Mouse (Mus musculus): ENCODE data around the gene Ephb2.

The Ephb2 gene

GRCm38 (mm10) chr4:136732536-136733121, 103.2 kb downstream of the Ephb2 start:
- DNase-seq (ENCODE audit: low read depth, low spot score) = no peak

GRCm38 (mm10) chr4:136731761-136732160, 104.0 kb downstream of the Ephb2 start:
- no peak for DNase-seq (ENCODE audit: low read depth, low spot score)

GRCm38 (mm10) chr4:136731008-136731609, 104.7 kb downstream of the Ephb2 start:
- no peak for DNase-seq (ENCODE audit: low read depth, low spot score)

DNA sequence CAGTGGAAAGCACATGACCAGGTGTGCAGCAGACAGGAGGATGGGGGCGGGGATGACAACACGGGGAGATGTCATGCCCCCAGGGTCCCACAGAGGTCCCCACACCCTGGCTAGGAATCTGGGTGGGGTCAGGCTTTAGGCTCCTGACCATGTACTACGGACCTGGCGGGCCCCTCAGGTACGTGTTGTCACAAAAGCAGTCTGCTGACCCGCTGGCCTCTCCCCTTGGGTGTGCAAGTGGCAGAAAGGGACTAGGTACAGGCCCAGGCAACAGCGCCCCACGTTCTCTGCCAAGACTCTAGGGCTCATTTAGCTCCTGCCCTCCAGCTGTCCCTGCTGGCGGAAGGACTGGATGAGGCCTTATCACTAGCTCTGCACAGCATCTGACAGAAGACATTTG, 105.3 kb downstream of the Ephb2 start:
- no peak for DNase-seq (ENCODE audit: low read depth, low spot score)

DNA sequence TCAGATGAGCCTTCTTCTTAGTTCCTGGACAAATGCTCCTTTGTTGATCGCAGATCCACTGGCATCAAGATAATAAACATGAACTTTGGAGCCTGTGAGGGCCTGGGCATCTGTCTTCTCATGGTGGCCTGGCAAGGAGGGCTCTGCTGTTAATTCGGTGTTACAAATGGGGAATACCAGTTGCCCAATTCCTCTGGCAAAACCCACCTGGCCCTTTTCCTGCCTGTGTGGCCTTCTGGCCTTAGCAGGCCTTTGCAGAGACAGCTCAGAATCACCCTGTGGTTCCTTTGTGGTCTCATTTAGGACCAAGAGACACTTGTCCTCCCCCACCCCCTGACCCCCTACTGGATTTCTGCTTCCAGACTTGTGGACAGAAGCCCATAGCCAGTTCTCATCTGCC, 106.2 kb downstream of the Ephb2 start:
- no peak for DNase-seq (ENCODE audit: low read depth, low spot score)

GRCm38 (mm10) chr4:136726941-136727340, 108.8 kb downstream of the Ephb2 start:
- DNase-seq (ENCODE audit: low read depth, low spot score) = peak; percentile 41

- peak; percentile 10 for DNase-seq (ENCODE audit: low read depth, low spot score)
Measured at GRCm38 (mm10) chr4:136724731-136725130, 111.1 kb downstream of the Ephb2 start.

- DNase-seq (ENCODE audit: low read depth, low spot score) = no peak
Measured at GRCm38 (mm10) chr4:136722361-136723082, 113.3 kb downstream of the Ephb2 start.

- DNase-seq (ENCODE audit: low read depth, low spot score) = no peak
Measured at GRCm38 (mm10) chr4:136721937-136722336, 113.9 kb downstream of the Ephb2 start.

DNA sequence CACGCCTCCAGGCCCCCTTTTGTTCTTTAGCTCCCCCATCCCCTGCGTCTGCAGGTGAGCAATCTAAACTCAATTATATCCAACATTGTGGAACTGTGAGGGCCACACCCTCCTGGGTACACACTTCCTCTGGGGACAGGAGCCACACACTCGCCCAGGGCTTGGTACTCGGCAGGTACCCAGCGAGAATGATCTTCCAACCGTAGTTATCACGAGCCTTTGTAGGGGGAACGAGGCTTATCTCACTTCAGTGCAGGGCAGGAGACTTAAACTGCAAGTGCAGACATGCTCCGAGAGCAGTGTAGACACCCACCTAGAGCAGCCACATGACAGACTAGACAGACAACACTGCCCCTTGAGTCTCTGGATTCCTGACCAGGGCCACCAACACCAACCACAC, 115.8 kb downstream of the Ephb2 start:
- DNase-seq (ENCODE audit: low read depth, low spot score) = no peak

DNA sequence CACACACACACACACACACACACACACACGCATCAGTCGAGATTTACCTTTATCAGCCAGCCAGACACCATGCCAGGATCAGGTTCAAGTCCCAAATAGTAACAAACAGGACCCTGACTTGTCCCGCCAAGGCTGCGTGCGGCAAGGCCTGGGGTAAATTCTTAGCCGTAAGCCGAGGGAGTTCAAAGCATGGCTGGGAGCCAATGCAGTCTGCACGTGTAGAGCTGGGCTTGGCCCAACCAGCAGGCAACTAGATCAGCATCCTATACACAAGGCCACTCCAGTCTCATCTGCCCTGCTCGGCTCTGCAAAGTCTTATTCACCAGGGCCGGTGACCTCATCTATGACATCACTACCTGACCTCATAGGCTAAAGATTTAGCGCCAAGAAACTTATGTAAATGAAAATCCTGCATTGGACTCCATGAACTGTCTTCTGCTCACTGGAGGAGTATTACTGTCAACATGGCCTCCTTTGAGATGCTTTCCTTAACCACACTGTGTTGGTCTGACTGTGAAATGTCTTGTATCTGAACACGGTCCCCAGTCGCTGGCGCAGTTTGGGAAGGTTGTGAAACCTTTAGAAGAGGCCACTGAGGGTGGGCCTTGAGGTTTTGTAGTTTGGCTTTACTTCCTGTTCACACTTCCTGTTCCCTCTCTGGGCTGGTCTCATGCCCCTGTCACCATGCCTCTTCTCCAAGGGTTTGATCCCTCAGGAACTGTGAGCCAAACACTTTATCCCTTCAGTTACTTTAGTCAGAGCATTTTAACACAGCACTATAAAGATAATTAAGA, 117.4 kb downstream of the Ephb2 start:
- peak; percentile 34 for DNase-seq (ENCODE audit: low read depth, low spot score)

DNA sequence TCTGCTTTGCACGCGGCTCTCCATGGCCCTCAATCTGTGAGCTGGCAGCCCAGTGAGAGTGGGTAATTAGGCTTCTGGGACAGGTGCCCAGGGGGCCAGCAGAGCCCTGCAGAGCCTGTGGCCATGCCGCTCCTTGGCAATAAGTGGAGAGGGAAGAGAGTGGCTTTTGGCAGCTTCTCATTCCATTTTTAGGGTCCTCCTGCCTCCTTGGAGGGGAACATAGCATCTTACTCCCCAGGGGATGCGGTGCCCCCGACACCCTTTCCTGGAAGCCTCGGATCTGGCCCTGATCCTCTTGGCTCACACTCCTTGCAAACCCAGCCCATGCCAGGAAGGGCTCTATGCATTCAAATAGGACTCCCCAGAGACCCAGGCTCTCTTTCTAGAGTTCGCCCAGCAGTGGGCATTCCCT, 119.2 kb downstream of the Ephb2 start:
- no peak for DNase-seq (ENCODE audit: low read depth, low spot score)

DNA sequence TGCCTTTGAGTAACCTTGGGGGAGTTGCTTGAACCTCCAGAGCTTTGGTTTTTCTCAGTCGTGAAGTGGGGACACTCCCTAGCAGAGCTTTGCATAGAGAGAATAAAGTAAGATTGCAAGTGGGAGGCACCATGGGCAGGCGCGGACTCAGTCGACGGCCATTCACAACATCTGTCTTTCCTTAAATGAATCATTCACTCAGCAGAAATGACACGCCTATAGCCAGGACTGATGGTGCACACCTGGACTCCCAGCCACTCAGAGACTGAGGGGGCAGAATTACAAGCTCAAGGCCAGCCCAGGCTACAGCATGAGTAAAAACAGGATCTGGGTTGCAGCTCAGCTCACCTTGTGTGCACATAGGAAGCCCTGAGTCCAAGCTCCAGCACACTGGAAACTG, 121.3 kb downstream of the Ephb2 start:
- DNase-seq (ENCODE audit: low read depth, low spot score) = peak; percentile 90

- DNase-seq (ENCODE audit: low read depth, low spot score) = no peak
Measured at GRCm38 (mm10) chr4:136713889-136714288, 121.9 kb downstream of the Ephb2 start.

DNA sequence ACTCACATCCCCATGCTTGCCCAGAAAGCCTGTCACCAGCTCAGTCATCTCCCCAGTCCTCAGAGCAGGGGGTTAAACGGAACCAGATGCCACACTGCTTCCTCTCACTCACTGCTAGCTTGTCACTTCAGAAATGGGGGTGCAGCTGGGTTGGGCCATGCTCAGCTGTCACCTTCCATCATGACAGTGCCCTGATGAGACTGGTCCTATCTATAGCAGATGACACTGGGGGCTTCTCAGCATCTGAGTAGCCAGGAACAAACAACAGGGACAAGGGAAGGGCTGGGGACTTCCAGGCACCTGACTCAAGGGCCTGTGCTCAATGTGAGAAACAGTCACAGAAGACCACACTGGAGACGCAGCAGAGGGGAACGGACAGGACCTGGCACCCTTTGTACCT, 122.4 kb downstream of the Ephb2 start:
- DNase-seq (ENCODE audit: low read depth, low spot score) = peak; percentile 66

DNA sequence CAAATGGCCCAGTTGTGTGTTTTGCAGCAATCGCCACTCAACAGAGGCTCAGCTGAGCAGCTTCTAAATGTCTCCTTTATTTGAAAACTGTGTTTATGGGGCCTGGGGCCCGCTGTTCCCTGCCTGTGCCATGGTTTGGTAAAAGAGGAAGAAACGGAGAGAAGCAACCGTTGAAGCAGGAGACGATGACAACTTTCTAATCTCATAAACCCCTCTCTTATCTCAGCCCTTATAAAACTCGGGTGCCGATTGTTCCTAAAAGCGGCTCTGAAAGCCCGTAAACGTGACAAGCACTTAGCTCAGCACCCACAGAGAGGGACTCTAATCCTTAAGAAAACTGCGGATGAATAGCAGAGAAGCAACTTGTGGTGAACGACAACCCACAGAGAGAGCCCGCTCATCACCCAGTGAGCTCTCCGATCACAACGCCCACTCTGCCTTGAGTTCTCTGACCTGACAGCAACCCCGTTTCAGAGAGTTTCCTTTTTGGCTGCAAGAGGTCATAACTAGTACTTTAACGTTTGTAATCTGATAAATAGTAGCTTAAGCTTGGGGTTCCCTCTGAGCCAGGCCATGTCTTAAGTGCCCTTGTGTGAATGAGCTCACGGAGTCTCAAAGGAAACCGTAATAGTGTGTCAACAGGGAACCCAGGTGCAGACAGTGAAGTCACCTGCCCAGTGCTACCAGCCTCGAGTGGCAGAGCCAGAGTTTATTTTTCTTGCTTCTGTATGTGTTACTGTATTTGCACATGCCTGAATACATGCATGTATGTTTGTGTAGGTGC, 123.6 kb downstream of the Ephb2 start:
- no peak for DNase-seq (ENCODE audit: low read depth, low spot score)

GRCm38 (mm10) chr4:136710345-136710744, 125.4 kb downstream of the Ephb2 start:
- no peak for DNase-seq (ENCODE audit: low read depth, low spot score)

- DNase-seq (ENCODE audit: low read depth, low spot score) = no peak
Measured at GRCm38 (mm10) chr4:136708956-136709355, 126.8 kb downstream of the Ephb2 start.

DNA sequence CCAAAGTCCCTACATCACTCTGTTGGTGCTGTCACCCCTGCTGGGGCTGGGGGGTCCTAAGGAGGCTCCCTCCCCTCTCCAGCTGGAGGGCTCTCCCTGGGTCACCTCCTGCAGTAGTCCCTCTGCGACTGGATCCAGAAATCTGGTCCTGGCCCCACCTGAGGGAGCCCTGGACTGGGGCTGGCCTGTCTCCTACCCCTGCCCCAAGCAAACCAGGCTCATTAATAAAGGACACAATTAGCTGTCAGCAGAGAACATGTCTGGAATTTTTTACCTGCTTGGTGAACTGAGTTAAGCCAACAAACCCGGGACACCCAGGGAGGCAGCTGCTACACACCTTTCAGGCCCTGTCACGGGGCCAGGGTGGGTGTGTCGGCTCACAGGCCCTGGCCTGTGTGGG, 129.1 kb downstream of the Ephb2 start:
- no peak for DNase-seq (ENCODE audit: low read depth, low spot score)

GRCm38 (mm10) chr4:136705091-136705490, 130.7 kb downstream of the Ephb2 start:
- no peak for DNase-seq (ENCODE audit: low read depth, low spot score)

DNA sequence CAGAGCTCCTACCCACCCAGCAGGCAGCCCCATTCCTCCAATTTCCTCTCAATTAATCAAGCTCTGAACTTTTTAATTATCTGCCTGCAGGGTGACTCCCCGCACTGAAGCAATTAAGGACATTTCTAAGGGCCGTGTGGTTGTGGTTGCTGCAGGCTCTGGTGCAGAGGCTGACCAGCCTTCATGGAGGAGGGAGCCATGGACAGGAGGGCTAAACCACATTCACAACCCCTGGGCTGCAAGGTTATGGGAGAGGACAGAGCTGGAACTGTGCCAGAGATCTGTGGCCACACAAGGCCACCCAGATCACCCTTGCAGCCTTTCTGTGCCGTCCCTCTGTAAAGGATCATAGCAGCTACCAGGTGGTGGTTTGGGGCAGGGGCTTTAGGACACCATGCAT, 131.2 kb downstream of the Ephb2 start:
- DNase-seq (ENCODE audit: low read depth, low spot score) = no peak

All from A20 (cell line).